Mouse (Mus musculus) monocyte, adult 5-6 weeks (primary cell): Measurements from ENCODE around the gene Mtor. TPM values are rescaled to one million over a fixed set of nuclear protein-coding genes. Genes with fewer than 3 reads are reported as not detected.

Source experiments
- ATAC-seq: fragments of 153-309, 156-312 bp; replicated peaks from 2 replicates; pipeline ENCODE4 v1.8.0; 2017; ENCODE audit warnings: mild to moderate bottlenecking; ENCODE audit not compliant: low TSS enrichment, insufficient number of reproducible peaks, severe bottlenecking, poor library complexity, low FRiP score
- total RNA-seq: library from RNA; stranded (forward); fragments of 200-1000, 200-491, 200-594 nt; gene quantifications from 3 replicates; pipeline ENCODE4 v1.2.3, GENCODE M21; 2017

The Mtor gene
- total RNA-seq, 1 experiment from 2014 or later: 14.9 TPM

GRCm38 (mm10) chr4:148435106-148435505 lies 13.3 kb upstream of the Mtor start:
- no peak for ATAC-seq

GRCm38 (mm10) chr4:148435657-148436330 lies 12.6 kb upstream of the Mtor start:
- no peak for ATAC-seq

DNA sequence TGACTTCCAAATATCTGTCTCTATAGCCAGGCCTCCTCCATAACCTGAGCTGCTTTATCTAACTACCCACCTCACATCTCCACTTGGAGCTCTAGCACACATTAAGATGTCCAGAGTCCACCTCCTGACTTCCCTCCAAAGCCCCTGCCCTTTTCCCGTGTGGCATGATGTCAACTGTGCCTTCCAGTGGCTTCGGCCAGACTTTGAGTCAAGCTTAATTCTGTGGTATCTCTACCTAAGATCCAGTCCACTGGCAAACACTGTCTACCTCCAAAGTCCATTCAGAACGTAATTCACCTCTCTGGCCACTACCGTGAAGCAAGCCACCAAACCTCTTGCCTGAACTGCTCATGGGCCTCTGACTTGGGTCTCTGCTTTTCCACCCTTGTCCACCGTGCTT lies 6.5 kb upstream of the Mtor start:
- ATAC-seq: no peak

GRCm38 (mm10) chr4:148442598-148442997 lies 5.8 kb upstream of the Mtor start:
- ATAC-seq: no peak

- peak; percentile 62 for ATAC-seq
Observed at GRCm38 (mm10) chr4:148444250-148444967, 4.0 kb upstream of the Mtor start, which contains the start of gene Ubiad1. Gene Ubiad1, minus strand, starts transcription at chr4:148444771.

DNA sequence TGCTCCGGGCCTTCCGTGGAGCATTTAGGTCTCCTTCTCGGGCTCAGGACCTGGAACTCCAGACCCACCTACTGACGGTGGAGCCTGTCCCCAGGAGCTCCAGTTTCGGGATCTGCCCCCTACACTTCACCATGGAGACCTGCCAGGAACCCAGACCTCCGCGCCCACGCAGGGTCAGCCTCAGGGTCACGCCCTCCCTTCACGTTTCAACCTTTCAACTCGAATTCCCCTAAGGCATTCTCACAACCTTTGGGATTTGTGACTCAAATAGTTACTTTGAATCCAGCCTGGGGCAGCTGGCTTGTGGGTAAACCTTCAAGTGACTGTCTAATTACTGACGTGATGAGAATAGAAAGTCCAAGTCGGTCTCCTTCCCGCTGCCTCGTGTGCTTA lies 438 bp downstream of the Mtor start:
- ATAC-seq: no peak

DNA sequence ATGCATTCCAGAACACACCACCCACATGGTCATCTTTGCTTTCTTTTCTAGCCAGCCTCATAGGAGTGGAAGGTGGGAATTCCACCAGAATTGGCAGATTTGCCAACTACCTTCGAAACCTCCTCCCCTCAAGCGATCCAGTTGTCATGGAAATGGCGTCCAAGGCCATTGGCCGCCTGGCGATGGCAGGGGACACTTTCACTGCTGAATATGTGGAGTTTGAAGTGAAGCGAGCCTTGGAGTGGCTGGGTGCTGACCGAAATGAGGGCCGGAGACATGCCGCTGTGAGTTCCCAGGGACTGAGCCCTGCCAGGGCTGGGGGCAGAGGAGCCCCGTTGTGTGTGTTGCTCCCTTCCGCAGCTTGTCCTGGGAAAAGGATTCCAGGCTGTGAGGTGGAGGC lies 5.3 kb downstream of the Mtor start:
- no peak for ATAC-seq

DNA sequence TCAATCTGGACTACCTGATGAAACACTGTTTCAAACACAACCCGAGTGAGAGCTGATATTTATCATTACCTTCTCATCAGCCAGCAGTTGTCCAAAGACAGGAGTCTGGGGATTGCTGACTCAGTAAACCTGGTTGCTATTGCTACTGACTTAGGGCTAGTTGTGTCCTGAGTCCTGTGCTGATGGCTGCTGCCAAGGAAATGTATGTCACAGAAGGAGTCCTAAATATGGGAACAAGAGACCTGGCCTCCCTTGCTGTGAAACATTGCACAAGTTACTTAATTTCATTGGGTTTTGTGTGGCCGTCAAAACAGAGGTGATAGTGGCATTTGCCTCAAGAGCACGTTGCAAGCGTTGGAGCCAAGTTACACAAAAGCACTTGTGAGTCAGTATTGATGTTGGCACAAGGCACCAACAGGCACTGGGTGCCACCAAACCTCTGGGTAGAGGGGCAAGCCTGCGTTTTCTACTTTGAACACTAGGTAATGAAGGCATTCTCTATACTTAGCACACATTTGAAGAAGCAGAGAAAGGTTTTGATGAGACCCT lies 7.1 kb downstream of the Mtor start:
- no peak for ATAC-seq

DNA sequence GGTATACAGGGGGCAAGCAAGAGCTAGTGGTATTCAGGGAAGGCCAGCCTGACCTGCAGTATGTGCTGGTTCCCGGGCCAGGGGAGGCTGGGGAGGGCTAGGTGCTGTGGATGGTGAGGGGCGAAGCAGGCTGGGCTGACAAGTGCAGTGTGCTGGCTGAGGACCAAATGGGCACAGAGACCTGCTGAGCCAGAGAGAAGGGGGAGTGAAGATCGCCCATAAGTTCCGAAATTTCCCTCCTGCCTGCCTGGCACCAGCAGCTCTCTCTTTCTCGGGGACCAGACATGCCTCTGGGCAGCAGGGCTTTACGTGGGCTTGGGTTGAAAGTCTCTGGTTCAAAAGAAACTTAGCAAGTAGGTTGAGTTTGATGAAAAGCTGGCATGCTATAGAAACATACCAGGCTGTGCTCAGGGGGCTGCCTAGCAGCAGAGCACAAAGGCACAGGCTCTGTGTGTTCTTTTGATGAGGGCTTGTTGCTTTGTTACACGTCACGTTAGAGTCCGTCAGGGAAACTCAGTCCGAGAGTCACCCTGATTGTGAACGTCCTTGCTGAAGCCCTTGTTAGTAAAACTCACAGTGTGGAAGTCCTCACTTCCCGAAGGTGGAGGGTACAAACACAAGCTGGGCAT lies 12.4 kb downstream of the Mtor start:
- no peak for ATAC-seq

GRCm38 (mm10) chr4:148461772-148462171 lies 13.4 kb downstream of the Mtor start:
- no peak for ATAC-seq

DNA sequence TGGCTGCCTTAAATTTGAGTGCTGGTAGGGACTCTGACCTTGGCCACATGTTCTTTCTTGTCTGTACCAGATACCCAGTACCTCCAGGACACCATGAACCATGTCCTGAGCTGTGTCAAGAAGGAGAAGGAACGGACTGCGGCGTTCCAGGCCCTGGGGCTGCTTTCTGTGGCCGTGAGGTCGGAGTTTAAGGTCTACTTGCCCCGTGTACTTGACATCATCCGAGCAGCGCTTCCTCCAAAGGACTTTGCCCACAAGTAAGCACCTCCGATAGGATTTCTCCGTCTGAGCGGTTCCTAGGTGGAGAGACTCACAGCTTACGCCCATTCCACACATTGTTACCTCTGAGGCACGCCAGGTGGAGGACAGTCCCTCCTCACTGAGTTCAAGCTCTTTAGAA lies 14.3 kb downstream of the Mtor start:
- ATAC-seq: no peak

- ATAC-seq: peak; percentile 24; the same call in 1 of the 2 replicates
Observed at GRCm38 (mm10) chr4:148463208-148463960, 15.0 kb downstream of the Mtor start.

GRCm38 (mm10) chr4:148464301-148464700 lies 15.9 kb downstream of the Mtor start:
- ATAC-seq: no peak

- ATAC-seq: no peak
Observed at GRCm38 (mm10) chr4:148464869-148465268, 16.5 kb downstream of the Mtor start.

DNA sequence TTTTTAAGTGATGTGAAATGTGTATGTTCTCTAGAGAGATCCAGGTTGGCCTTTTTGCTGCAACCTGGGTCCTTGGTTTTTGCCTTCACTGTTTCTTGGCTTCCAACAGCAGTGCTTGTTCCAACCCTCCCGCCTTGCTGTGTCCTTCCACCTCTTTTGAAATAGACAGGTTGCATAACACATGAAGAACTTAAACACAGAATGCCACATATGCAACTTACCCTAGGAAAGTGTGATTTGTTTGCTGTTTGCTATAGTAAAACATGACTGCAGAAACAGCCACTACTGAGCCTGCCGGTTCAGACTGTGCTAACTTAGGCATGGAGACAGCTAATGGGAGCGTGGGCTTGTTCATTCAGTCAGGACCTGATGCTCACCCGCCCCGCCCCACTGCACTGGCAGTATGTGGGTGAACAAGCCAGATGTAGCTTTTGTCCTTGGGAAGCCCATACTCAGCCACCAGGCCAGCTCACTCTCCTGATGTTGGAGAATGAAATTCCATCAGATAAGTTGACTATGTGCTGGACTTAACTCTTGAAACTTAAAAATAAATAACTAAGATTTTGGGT lies 18.2 kb downstream of the Mtor start:
- no peak for ATAC-seq

GRCm38 (mm10) chr4:148468396-148468795 lies 20.0 kb downstream of the Mtor start:
- no peak for ATAC-seq

DNA sequence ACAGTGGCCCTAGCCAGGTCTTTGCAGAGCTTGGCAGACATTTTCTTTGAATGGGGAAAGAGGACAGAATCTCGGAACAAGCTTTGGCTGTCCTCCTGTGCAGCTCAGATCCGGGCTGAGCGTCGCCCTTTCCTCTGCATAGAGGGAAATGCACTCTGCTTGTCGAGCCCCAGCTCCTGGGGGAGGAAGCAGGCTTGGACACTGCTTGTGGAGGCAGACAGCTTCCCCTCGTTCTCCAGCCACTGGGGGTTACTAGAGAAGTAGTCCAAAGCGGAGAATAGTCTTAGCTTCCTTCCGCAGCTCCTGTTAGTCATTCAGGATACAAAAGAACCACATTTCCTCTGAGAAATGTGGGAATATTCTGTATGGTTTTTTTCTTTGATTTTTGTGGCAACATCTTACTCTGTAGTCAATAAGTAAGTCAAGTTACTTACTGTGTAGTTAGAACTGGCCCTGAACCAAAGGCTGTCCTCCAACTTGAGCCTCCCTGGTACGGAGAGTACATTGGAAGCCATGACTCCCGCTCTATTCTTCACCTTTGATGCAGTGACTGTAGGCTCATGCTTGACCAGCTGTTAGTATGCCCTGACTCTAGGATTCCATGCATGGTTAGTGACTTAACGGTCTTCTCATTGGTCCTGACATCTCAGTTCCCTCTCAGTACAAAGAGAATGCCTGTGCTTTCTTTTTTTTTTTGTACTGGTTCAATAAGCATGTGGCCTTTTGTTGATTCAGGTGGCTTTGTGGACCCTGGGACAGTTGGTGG lies 21.3 kb downstream of the Mtor start:
- no peak for ATAC-seq

DNA sequence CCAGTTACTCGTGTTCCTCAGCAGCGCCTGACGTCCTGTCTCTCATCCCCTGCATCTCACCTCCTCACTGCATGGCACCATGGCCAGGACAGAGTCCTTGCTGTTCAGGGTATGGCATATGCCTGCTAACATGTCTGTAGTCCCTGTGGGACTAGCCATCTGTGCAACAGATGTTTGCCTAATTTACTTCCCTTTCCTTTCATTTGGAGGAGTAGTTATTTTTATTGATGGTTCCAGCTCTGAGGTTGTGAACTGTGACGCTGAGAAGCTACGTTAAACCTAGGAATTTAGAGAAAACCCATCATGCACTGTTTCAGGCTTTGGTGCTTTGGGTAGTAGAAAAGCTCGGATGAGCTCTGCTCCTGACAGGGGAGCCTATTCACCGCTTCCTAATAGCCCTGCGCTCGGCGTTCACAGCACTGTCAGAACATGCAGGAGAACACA lies 23.0 kb downstream of the Mtor start:
- no peak for ATAC-seq
